Mouse (Mus musculus) spleen, postnatal 14 days (tissue): ENCODE measurements around the gene Lpp.

ENCODE experiments used
- DNase-seq, 2 experiments: peaks; one replicate each; pipeline ENCODE4 v3.0.0; 2021 to 2022; ENCODE audit warnings: low spot score in 2 of 2

Gene Lpp

GRCm38 (mm10) chr16:24930070-24930469 is 536.8 kb downstream of the Lpp start:
- DNase-seq: no peak

GRCm38 (mm10) chr16:24930621-24931020 is 537.3 kb downstream of the Lpp start:
- DNase-seq: no peak

- no peak for DNase-seq
These were observed 539.5 kb downstream of the Lpp start for GRCm38 (mm10) chr16:24932816-24933215.

DNA sequence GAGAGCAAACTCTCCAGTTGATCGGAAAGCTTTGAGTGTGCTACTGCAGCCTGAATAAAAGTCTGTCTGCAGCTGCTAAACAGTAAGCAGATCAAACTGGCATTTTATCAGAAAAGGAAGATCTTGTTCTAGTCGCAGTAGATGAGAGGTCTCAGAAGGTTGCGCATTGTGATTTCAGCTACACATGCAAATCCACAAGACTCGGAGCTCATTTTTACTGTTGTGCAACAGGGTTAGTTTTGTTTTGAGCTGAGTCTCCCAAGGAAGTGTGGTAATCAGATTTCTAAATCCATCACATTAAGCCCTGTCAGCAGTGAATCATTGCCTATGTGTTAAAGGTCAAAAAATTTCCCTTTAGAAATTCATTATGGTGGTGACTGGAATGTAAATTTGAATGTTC is 540.4 kb downstream of the Lpp start:
- no peak for DNase-seq

- no peak for DNase-seq
These were observed 548.2 kb downstream of the Lpp start for GRCm38 (mm10) chr16:24941306-24942160.

- no peak for DNase-seq
These were observed 550.4 kb downstream of the Lpp start for GRCm38 (mm10) chr16:24943486-24944261.

DNA sequence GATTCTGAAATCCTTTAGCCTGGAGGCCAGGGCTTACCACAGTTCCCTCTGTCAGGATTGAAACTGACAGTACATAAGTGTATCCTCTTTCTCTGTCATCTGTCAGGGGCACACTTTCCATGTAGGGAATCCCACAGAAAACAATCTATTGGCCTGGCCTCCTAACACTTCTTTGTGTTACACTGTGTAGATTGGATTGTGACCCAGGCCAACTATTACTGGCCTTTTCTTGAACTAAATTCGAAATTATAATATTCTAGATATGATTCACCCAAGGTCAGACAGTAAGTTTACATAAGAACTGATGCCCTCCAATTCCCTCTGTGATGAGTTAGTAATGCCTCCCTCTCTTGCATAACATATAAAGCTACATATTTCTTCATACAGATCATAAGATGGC is 553.0 kb downstream of the Lpp start:
- DNase-seq: no peak

DNA sequence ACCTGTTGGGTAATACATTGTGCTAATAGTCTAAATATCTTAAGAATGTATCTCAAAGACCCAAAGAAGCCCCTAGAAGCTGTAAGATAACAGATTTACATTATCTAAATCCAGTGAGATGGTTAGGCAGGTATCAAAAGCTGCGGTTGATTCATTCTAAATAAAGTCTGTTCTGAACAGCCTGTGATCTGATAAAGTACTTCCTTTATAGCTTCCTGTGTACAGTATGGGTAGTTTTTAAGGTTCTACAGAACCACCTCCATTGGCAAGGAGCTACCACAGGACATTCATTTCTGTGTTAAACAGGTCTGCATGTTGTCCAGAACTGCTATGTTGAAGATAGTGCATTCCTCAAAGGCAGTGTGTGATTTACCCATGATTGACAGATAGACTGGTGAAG is 554.2 kb downstream of the Lpp start:
- DNase-seq: no peak

- no peak for DNase-seq
These were observed 554.9 kb downstream of the Lpp start for GRCm38 (mm10) chr16:24948091-24948690.

- no peak for DNase-seq
These were observed 556.0 kb downstream of the Lpp start for GRCm38 (mm10) chr16:24949265-24949664.

DNA sequence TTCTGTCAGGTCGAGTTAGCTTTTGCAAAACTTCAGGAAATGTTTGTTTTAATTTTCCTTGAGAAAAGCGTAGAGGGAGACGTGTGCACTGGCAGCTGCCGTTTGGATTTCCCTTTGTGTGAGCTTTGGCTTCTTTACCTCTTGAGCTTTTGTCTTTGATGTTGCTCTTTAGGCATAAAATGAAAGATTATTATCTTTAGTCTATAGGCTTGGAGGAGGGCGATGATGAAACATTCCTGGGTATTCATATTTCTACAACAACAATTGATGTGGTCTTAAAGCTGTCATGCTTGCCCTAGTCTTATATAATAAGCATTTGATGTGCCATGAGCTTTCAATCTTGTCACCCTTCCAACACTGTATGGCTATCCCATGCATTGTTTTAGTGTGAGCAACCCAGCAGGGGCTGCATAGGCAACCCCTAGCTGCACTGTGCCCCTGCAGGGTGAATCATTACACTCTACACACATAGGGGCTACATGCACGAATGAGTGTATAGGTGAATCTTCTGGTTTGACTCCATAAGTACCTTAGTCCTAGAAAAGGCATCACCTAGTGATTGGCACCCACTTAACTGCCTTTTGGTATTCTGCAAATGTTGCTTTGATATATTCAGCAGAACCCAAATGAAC is 556.9 kb downstream of the Lpp start:
- no peak for DNase-seq

- DNase-seq: no peak
These were observed 558.6 kb downstream of the Lpp start for GRCm38 (mm10) chr16:24951909-24952308.

DNA sequence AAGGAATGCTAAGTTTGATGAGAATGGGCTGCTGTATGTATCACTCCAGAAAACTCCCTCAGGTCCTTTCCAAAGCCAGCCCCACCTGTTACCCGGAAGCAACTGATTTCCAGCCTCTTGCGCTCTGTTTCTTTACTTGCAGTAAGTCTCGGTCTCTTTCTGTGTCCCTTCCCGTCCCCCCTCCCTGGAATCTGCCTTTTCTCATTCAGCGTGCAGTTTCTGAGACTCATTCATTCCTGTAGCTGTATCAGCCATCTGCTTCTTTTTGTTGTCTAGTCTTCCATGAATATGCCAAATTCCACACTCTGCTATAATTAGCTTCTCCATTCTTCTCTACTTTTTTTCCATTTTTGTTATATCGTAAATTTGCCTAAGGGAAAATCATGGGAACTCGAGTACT is 561.7 kb downstream of the Lpp start:
- no peak for DNase-seq

DNA sequence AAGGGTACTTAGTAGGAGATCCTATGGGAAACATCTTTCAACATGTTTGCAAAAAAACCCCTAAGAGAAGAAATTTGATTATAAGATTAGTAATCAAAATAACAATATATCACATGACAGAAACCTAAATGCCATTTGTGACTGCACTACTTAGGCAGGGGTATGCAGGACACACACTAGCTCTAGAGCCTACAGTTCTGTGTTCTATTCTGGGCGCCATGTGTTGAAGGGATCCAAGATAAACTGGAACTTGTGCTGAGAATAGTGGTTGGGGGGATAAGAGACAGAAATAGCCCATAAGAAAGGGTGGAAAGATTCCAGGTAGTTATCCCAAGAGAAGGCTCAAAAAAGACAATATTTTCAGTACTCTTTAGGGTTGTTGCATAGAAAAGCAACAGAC is 565.4 kb downstream of the Lpp start:
- no peak for DNase-seq

GRCm38 (mm10) chr16:24960901-24961806 is 567.8 kb downstream of the Lpp start:
- DNase-seq: no peak

- no peak for DNase-seq
These were observed 571.0 kb downstream of the Lpp start for GRCm38 (mm10) chr16:24964311-24964710.

DNA sequence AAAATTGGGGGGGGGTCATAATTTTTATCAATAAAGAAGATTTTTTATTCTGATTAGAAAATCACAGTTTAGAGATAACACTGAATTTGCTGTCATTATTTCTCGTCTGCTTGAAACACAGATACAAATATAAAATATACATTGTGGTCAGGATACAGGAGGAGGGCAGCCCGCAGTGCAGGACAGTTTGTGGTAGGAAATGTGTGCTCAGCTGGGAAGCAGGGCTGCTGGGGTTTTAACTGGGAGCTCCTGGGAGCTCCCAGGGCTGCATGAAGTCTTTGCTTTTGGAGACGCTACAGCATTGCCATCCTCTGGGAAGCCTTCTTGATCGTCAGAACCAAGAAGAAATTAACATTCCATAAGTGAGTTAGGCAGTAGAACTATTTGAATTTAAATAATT is 571.8 kb downstream of the Lpp start:
- no peak for DNase-seq

DNA sequence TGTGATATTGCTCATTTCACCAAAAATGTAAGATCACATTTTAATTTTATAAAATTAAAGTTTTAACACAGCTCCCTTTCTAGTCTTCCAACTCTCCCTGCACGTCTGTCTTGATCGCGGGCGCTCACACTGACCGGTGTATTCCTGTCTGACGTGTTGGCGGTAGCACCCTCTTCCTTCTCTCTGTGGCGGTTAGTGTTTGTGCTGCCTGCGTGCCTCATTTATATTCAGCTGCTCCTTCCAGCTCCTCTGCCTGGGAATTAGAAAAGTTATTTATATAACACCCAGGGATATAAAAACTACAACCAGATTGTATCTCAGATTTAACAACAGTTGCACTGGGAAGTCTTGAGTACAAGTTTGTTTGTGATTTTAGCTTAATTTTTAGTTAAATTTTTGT is 573.2 kb downstream of the Lpp start:
- DNase-seq: no peak

DNA sequence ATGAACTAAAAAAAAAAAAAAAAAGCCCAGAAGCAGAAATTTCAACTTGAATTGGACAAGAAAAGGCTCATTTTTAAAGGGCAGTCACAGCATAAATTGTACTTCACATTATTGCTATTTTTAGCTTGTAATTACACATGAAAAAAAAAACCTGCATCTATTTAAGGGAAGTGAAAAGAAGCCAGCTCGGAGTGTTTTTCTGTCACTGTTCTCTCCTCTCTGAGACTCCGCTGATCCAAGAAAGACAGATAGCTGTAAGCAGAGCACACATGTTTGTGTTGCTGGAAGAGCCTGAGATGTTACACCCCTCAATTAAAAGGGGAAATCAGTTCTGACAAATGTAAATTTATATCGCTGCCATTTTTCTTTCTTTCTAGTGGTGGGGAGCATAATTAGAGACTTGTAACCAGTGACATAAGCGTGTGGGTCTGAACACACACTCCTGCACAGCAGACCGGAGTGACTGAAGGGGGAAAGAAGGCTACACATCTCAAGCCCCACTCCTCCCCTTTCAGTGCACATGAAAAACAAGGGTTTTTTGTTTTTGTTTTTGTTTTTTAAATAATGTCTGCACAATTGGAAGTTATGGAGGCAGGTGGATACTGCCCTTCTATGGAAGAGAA is 579.8 kb downstream of the Lpp start:
- DNase-seq: no peak

DNA sequence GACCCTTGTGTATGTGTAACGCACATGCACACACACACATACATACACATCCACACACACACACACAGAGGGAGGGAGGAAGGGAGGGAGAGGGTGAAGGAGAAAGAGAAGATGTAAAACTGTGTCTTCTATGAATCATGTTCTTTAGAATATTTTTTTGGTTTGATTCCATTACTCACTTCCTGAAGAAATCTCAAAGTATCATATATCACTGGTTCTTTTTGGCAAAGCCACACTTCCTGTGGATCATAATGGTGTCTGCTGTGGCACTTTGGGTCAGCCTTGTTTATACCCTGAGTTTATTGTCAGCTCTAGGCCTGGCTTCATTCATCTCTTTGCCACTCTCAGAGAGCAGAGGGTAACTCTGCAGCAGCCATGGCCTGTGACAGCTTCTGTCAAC is 584.5 kb downstream of the Lpp start:
- no peak for DNase-seq

- no peak for DNase-seq
These were observed 584.9 kb downstream of the Lpp start for GRCm38 (mm10) chr16:24978226-24978625.
